Mouse (Mus musculus) cerebellum, adult 11 months (tissue): ENCODE results near the gene Edaradd.

ENCODE experiments used
- DNase-seq: peaks from one replicate; pipeline ENCODE4 v3.0.0; 2022

Edaradd gene

DNA sequence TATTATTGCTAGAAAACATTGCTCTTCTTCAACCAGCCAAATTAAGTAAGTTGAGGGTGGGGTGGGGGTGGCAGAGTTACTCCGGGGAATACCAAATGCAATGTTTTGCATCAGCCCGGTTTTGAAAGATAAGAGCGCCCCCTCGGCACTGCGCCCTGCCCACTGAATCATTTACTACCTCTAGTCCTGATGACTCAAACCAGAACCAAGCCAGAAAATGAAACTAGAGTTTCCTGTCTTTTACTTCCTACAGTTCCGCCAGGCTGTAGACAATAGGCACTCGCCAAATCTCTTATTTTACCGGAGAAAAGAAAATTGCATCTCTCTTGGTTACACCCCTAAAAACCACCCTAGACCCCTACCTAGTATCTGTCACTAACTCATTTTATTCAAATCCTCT, 59.8 kb downstream of the Edaradd start:
- DNase-seq, result peak; percentile 30

DNA sequence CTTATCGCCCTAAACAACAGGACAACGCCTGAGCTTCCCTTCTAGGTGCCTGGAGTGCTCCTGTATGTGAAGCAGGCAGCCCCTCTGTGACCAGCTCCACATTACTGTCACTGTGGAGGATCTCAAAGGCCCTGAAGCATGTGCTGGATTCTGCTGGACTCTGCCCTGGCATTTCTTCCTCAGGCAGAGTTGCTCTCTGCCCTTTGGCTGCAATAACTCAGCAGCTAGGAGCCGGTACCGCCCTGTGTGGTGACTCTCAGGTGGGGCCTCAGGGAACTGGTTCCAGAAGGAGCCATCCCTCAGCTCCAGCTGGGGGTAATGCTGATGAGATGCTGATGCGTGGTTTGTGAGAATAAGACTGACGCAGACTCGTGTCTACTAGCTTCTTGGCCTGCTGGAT, 63.5 kb downstream of the Edaradd start:
- no peak for DNase-seq

DNA sequence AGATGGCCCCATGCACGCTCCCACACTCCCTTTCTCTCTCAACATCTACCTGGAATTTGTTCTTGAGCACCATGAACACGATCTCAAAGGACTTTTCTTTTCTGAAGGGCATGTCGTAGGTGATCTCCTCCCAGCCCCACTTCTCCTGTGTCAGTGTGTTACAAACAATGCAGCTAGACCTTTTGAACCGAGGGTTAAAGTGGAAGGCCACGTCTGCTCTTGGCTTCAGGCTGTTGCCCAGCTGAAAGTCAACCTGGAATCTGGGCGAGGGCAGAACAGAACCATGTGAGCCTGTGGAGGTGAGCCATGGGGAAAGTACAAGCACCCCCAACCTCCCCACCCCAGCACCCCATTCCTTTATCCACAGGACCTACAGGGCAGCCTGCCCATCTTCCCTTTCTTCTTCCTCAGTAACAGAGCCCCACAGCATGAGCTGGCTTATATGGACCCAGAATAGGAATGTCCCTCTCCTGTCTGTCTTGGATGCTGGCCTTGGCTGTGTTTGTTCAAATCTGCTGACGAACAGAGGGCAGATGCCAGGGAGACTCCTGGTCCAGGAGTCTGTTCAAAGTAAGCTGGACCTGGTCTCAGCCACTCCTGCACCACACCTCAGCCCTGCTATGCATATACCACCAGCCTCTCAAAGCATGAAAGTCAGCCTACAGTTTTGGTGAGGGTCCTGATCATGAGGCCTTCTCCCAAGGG, 65.4 kb downstream of the Edaradd start:
- no peak for DNase-seq

DNA sequence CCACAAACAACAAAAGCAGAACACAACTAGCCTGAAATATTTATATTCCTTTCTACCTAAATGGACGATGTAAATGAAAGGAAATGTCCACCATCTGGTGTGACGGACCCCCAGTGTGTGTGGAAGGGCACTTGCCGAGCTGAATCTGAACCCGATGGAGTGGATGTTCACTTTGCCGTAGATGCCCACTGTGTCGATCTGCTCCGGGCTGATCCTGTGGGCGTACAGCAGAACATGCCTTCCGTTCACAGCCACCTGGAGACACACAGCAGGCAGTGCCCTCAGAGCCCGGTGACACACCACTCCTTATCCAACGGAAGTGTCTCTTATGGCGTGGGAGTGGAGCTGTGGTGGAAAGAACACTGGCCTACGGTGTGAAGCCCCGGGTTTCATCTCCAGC, 67.1 kb downstream of the Edaradd start:
- peak; percentile 27 for DNase-seq

DNA sequence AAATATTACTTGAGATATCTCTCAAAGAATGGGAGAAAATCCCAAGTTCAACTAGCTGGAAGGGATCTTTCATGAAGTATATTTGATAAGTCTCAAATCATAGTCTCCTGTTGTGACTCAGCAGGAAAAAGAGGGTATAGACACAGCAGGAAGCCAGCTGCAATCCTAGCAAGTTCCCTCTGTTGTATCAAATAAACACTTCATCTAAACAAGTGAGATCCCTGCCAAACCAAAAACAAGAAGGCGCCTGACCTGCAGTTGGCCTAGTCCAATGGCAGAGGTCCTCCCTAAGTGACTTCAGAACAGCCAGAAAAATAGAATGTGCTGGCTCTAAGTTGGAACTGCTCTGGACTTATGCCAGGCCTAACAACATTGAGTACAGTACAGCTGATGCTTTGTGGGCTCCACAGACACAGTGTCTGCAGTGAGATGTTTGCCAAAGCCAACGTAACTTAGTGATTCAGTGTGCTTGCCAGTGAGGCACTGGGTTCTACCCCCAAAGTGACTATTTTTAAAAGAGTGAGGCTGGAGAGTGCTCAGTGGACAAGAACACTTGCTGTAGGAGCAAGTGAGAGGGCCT, 78.1 kb downstream of the Edaradd start:
- no peak for DNase-seq

DNA sequence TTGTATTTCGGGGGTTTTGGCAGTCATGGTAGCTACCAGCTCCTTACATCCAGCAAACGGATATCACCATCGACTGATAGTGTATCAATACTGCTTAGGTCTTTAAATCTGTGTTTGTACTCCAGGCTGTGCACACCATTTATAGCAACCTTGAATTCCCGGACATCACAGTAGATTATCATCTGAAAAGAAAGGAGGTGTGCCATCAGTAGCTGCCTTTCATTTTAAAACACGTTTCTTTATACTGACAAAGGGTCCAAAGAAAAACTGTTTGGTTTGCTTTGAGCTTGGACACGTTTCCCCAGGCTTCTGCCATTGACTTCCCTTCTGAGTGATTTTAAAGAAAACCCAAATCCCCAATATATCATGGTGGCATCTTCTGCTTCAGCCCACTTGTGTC, 79.4 kb downstream of the Edaradd start:
- no peak for DNase-seq

DNA sequence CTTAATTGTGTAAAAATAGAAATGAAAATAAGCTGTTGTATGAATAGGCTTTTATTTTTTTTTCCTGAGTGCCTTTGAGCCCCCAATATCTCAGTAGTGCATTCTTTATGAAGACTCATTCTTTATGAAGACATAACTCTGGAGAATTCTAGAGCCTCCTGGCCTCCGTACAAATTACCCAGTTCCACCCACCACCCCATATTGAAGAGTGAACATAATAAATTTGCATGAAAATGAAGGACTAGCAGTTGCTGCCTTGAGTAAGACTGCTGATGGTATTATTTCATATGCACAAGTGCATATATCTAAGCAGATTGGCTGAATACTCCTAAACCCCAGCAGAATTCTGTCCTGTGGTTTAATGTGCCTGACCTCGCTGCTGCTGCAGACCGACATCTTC, 80.7 kb downstream of the Edaradd start:
- DNase-seq, result no peak

DNA sequence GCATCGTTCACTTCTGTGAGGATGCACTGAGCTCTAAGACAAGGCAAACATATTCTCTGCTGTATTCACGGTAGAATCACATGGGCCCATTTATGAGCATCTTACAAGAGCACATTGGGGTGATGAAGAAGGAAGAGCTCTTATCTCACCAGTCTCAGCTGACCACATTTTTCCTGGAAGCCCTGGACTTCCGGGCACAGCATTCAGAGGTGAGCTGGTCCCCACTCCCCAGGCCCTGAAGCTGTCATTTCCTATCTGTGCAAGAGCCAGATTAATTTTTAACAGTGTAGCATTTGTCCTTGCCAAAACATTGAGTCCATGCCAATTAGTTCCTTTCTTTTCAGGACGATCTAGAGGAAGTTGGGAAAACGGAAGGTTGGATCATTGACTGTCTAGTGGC, 86.4 kb downstream of the Edaradd start:
- DNase-seq, result no peak

DNA sequence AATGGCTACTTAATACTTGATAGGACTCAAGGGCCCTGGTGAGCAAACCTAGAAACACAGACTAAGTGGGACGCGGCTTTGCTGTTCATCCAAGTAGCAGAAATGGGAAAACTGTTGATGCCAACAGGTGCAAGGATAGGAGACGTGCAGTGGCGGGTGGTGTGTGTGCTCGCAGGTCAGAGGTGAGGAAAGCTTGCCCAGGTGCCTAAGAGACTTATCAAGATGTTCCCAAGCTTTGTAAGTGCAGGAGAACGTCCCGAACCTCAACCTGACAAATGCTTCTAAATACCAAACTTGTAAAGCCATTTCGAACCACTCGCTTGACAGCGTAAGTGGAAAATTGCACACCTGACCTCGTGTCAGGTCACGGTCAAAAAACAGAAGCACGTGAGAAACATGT, 91.7 kb downstream of the Edaradd start:
- no peak for DNase-seq
